Mouse (Mus musculus) ZHBTc4 (cell line): Measurements from ENCODE around the gene Olfr722.
A peak's percentile ranks its signal among the peaks of the same experiment; 100 is the strongest.
"Not testable (repeated sequence)": the region's sequence is repeated elsewhere in the genome, so short reads cannot be mapped to it uniquely, and the experiment has no call there.

Experiments used
- DNase-seq: peaks from one replicate; pipeline ENCODE4 v3.0.0-alpha.2; 2011; ENCODE audit warnings: low read depth, low spot score

The Olfr722 gene

GRCm38 (mm10) chr14:49901899-49902298 lies at the start of gene Olfr722:
TSS of gene Olfr722 (minus strand) at chr14:49901999.
- DNase-seq, result no peak

- DNase-seq, result not testable (repeated sequence)
Measured at GRCm38 (mm10) chr14:49931687-49932086, 29.9 kb upstream of the Olfr722 start, which contains the start of gene Olfr723. TSS of gene Olfr723 (minus strand) at chr14:49931787.

GRCm38 (mm10) chr14:49860387-49860786 lies 41.4 kb downstream of the Olfr722 start:
- peak; percentile 46 for DNase-seq
